Mouse (Mus musculus) thymus, postnatal 4 days (tissue): ENCODE results near the gene Fstl1.

Experiments
- DNase-seq: peaks from one replicate; pipeline ENCODE4 v3.0.0; 2021

Gene Fstl1

GRCm38 (mm10) chr16:37824778-37825505 is 48.3 kb downstream of the Fstl1 start:
- no peak for DNase-seq

- DNase-seq, result no peak
These were observed 49.6 kb downstream of the Fstl1 start for GRCm38 (mm10) chr16:37826286-37826685.

- DNase-seq, result no peak
These were observed 54.4 kb downstream of the Fstl1 start for GRCm38 (mm10) chr16:37831041-37831440.

- DNase-seq, result no peak
These were observed 60.9 kb downstream of the Fstl1 start for GRCm38 (mm10) chr16:37837571-37837970.

- DNase-seq, result no peak
These were observed 65.8 kb downstream of the Fstl1 start for GRCm38 (mm10) chr16:37842439-37842838.

GRCm38 (mm10) chr16:37843740-37844139 is 67.1 kb downstream of the Fstl1 start:
- no peak for DNase-seq

- no peak for DNase-seq
These were observed 68.7 kb downstream of the Fstl1 start for GRCm38 (mm10) chr16:37845202-37845925.

GRCm38 (mm10) chr16:37847081-37847480 is 70.4 kb downstream of the Fstl1 start:
- no peak for DNase-seq

GRCm38 (mm10) chr16:37851366-37851765 is 74.7 kb downstream of the Fstl1 start:
- no peak for DNase-seq

- DNase-seq, result no peak
These were observed 76.6 kb downstream of the Fstl1 start for GRCm38 (mm10) chr16:37853279-37853678.

GRCm38 (mm10) chr16:37854054-37854453 is 77.4 kb downstream of the Fstl1 start:
- no peak for DNase-seq

- no peak for DNase-seq
These were observed 77.9 kb downstream of the Fstl1 start for GRCm38 (mm10) chr16:37854593-37854992.

GRCm38 (mm10) chr16:37855583-37855982 is 78.9 kb downstream of the Fstl1 start:
- DNase-seq, result no peak

GRCm38 (mm10) chr16:37856327-37856726 is 79.7 kb downstream of the Fstl1 start:
- DNase-seq, result no peak

GRCm38 (mm10) chr16:37857495-37857894 is 80.8 kb downstream of the Fstl1 start:
- no peak for DNase-seq

- DNase-seq, result no peak
These were observed 83.5 kb downstream of the Fstl1 start for GRCm38 (mm10) chr16:37860213-37860612.

- DNase-seq, result no peak
These were observed 84.4 kb downstream of the Fstl1 start, which contains the start of gene Gm36028 for GRCm38 (mm10) chr16:37861029-37861428. Gm36028 (minus strand) TSS chr16:37861146.

GRCm38 (mm10) chr16:37863876-37864275 is 87.2 kb downstream of the Fstl1 start:
- DNase-seq, result no peak

GRCm38 (mm10) chr16:37865841-37866240 is 89.2 kb downstream of the Fstl1 start:
- DNase-seq, result no peak

- peak; percentile 92 for DNase-seq
These were observed 91.3 kb downstream of the Fstl1 start, which contains the start of gene Lrrc58 for GRCm38 (mm10) chr16:37867791-37868505. Lrrc58 (plus strand) TSS chr16:37868389.

GRCm38 (mm10) chr16:37868506-37869469 is 92.1 kb downstream of the Fstl1 start:
- no peak for DNase-seq
